Mouse (Mus musculus): ENCODE measurements around the gene Gm17018.

- TF ChIP-seq CTCF (IDR thresholded peaks at IDR 0.05; ENCODE audit: control insufficient read depth, insufficient read depth, low read length), result no peak
- TF ChIP-seq POLR2A (IDR thresholded peaks at IDR 0.05; ENCODE audit: borderline replicate concordance, control insufficient read depth, low read depth, low read length), result no peak
Measured at GRCm38 (mm10) chr19:45541409-45542041, 18.9 kb upstream of the Gm17018 start.

Data from bone marrow, adult 2 months (tissue).